8 mouse cellular contexts compared by ENCODE assay signal in genomic region chr9:57629118-57629874, GRCm38 (mm10). TPM values are rescaled to one million over a fixed set of nuclear protein-coding genes. Genes with fewer than 3 reads are reported as not detected.
DNase-seq lines count a peak whose midpoint lies in the region; ATAC-seq and TF ChIP-seq lines count a peak whose summit lies in the region.

No protein-coding gene starts in this region.

- no peaks in the 10 kb centered on the region for H3K9me3 ChIP-seq in ES-Bruce4 (replicated peaks; ENCODE audit: control insufficient read depth, insufficient read depth, low read length, poor library complexity, severe bottlenecking)
- no peaks in the 10 kb centered on the region for H3K9me3 ChIP-seq in forebrain, embryonic 14.5 days (replicated peaks; ENCODE audit: control insufficient read depth, low read length)
- H3K9me3 ChIP-seq in lung, embryonic 16.5 days (ENCODE audit: control insufficient read depth, low read length), result no peaks in the 10 kb centered on the region

- 74% methylated on average over 14 of the region's 14 CpGs for WGBS in forebrain, embryonic 14.5 days
- whole genome bisulfite sequencing in lung, embryonic 16.5 days, result 64% methylated on average over 14 of the region's 14 CpGs

- H3K36me3 ChIP-seq in ES-Bruce4 (ENCODE audit: control insufficient read depth, insufficient read depth, low read length, poor library complexity, severe bottlenecking), result peaks cover 3% of the 10 kb centered on the region; the same call in 1 of the 2 replicates
- peaks cover 77% of the 10 kb centered on the region for H3K36me3 ChIP-seq in forebrain, embryonic 14.5 days (ENCODE audit: control insufficient read depth, insufficient read depth, low read length)
- H3K36me3 ChIP-seq in lung, embryonic 16.5 days (ENCODE audit: control insufficient read depth, insufficient read depth, low read length), result peaks cover 43% of the 10 kb centered on the region

- TF ChIP-seq EP300 in ES-Bruce4 (IDR thresholded peaks at IDR 0.05; ENCODE audit: insufficient read depth, low read depth, low read length), result no peak

- no peak overlapping the region for H3K4me3 ChIP-seq in ES-Bruce4 (ENCODE audit: low read depth, low read length)
- H3K4me3 ChIP-seq in forebrain, embryonic 14.5 days (ENCODE audit: low read depth, low read length), result no peak overlapping the region
- H3K4me3 ChIP-seq in layer of hippocampus, adult 2 months, result no peak overlapping the region
- no peak overlapping the region for H3K4me3 ChIP-seq in lung, embryonic 16.5 days (ENCODE audit: low read length)

- H3K9ac ChIP-seq in ES-Bruce4 (ENCODE audit: low read depth, poor library complexity, severe bottlenecking), result no peak overlapping the region
- H3K9ac ChIP-seq in forebrain, embryonic 14.5 days (ENCODE audit: low read length), result no peak overlapping the region
- H3K9ac ChIP-seq in lung, embryonic 16.5 days (ENCODE audit: low read length), result no peak overlapping the region

- peak; percentile 73 for ATAC-seq in forebrain, embryonic 14.5 days
- peak; percentile 69 for ATAC-seq in lung, embryonic 16.5 days (ENCODE audit: low read depth)

- peak; percentile 75 for DNase-seq in cerebellum, adult 11 months
- DNase-seq in forebrain, embryonic 14.5 days (ENCODE audit: low spot score), result peak; percentile 82
- DNase-seq in heart, postnatal 36 days, result peak; percentile 85 to 89
- DNase-seq in layer of hippocampus, adult 2 months (ENCODE audit: low spot score in 2 of 2), result peak; percentile 76 to 89
- peak; percentile 74 for DNase-seq in ovary, postnatal 36 days (ENCODE audit: low spot score)
- DNase-seq in thymus, postnatal 14 days, result peak; percentile 79

- H3K4me1 ChIP-seq in ES-Bruce4 (ENCODE audit: control insufficient read depth, insufficient read depth, low read length), result no peaks in the 10 kb centered on the region
- H3K4me1 ChIP-seq in forebrain, embryonic 14.5 days (ENCODE audit: control insufficient read depth, insufficient read depth, low read length), result no peaks in the 10 kb centered on the region
- no peaks in the 10 kb centered on the region; the same call in 1 of the 2 replicates for H3K4me1 ChIP-seq in lung, embryonic 16.5 days (replicated peaks; ENCODE audit: control insufficient read depth, insufficient read depth, low read length)

- H3K4me2 ChIP-seq in forebrain, embryonic 14.5 days (ENCODE audit: low read length), result no peak overlapping the region
- H3K4me2 ChIP-seq in lung, embryonic 16.5 days (ENCODE audit: low read depth, low read length), result no peak overlapping the region

- H3K27me3 ChIP-seq in ES-Bruce4 (ENCODE audit: control insufficient read depth, insufficient read depth, low read length, poor library complexity, severe bottlenecking), result no peaks in the 10 kb centered on the region
- H3K27me3 ChIP-seq in forebrain, embryonic 14.5 days (replicated peaks; ENCODE audit: control insufficient read depth, insufficient read depth, low read length), result no peaks in the 10 kb centered on the region
- H3K27me3 ChIP-seq in lung, embryonic 16.5 days (ENCODE audit: control insufficient read depth, insufficient read depth, low read depth, low read length), result no peaks in the 10 kb centered on the region

- peak; percentile 97 for TF ChIP-seq CTCF in ES-Bruce4 (IDR thresholded peaks at IDR 0.05; ENCODE audit: low read depth, low read length)
- peak; percentile 98 for TF ChIP-seq CTCF in layer of hippocampus, adult 2 months (conservative IDR thresholded peaks at IDR 0.05)

- intact Hi-C loops in heart, postnatal 36 days (cut with DNase I), result loop anchor here (1.0 kb wide), 1 partner anchor 26 kb away; no protein-coding TSS in a partner anchor

- H3K27ac ChIP-seq in ES-Bruce4 (ENCODE audit: insufficient read depth, low read length), result no peak overlapping the region
- 0 out of 2 replicates have a peak overlapping the region, but pooled peaks have one; percentile 27 for H3K27ac ChIP-seq in forebrain, embryonic 14.5 days (ENCODE audit: low read depth, low read length)
- H3K27ac ChIP-seq in layer of hippocampus, adult 2 months, result no peak overlapping the region
- no peak overlapping the region for H3K27ac ChIP-seq in lung, embryonic 16.5 days (ENCODE audit: low read length)

- no peak for TF ChIP-seq POLR2A in ES-Bruce4 (IDR thresholded peaks at IDR 0.05; ENCODE audit: insufficient read depth, low read length)

RNA-seq across cellular contexts. Expression of gene Lman1l, which starts 8.7 kb away (rescaled TPM):
- polyA plus RNA-seq in ES-Bruce4 (2011; ENCODE audit: insufficient read depth, insufficient read length, low read depth, missing spikeins), result not detected in 2 replicates
- not detected in 2 replicates for polyA plus RNA-seq in forebrain, embryonic 14.5 days (2014; fragmentation: Nextera tagmentation; extraction: Ambion mirVana)
- not detected for total RNA-seq in heart, postnatal 36 days (2021)
- total RNA-seq in layer of hippocampus, adult 2 months (2021), result not detected
- polyA plus RNA-seq in lung, embryonic 16.5 days (2015; fragmentation: Nextera tagmentation; extraction: Ambion mirVana), result not detected in 2 replicates

RNA-seq across cellular contexts. Expression of gene Cplx3, which starts 23.2 kb away (rescaled TPM):
- not detected in 2 replicates for polyA plus RNA-seq in ES-Bruce4 (2011; ENCODE audit: insufficient read depth, insufficient read length, low read depth, missing spikeins)
- 0.34 and 0.36 TPM in 2 replicates for polyA plus RNA-seq in forebrain, embryonic 14.5 days (2014; fragmentation: Nextera tagmentation; extraction: Ambion mirVana)
- total RNA-seq in heart, postnatal 36 days (2021), result not detected
- total RNA-seq in layer of hippocampus, adult 2 months (2021), result 1 to 10 TPM; 3.7 to 5.9 TPM
- not detected in 2 replicates for polyA plus RNA-seq in lung, embryonic 16.5 days (2015; fragmentation: Nextera tagmentation; extraction: Ambion mirVana)

RNA-seq across cellular contexts. Expression of gene Csk, which starts 24.1 kb away (rescaled TPM):
- 30.7 and 35.5 TPM in 2 replicates for polyA plus RNA-seq in ES-Bruce4 (2011; ENCODE audit: insufficient read depth, insufficient read length, low read depth, missing spikeins)
- polyA plus RNA-seq in forebrain, embryonic 14.5 days (2014; fragmentation: Nextera tagmentation; extraction: Ambion mirVana), result 29.2 and 29.3 TPM in 2 replicates
- total RNA-seq in heart, postnatal 36 days (2021), result 10 to 100 TPM; 26.2 to 28.5 TPM
- total RNA-seq in layer of hippocampus, adult 2 months (2021), result 10 to 100 TPM; 34.7 to 37.5 TPM
- polyA plus RNA-seq in lung, embryonic 16.5 days (2015; fragmentation: Nextera tagmentation; extraction: Ambion mirVana), result 25.5 and 27.8 TPM in 2 replicates

RNA-seq across cellular contexts. Expression of gene Ulk3, which starts 40.0 kb away (rescaled TPM):
- polyA plus RNA-seq in ES-Bruce4 (2011; ENCODE audit: insufficient read depth, insufficient read length, low read depth, missing spikeins), result 10.1 TPM in 2 replicates
- polyA plus RNA-seq in forebrain, embryonic 14.5 days (2014; fragmentation: Nextera tagmentation; extraction: Ambion mirVana), result 5.2 and 10.8 TPM in 2 replicates
- total RNA-seq in heart, postnatal 36 days (2021), result 1 to 10 TPM; 7.1 to 8.2 TPM
- 10 to 100 TPM; 32.7 to 35.4 TPM for total RNA-seq in layer of hippocampus, adult 2 months (2021)
- 17.3 and 17.9 TPM in 2 replicates for polyA plus RNA-seq in lung, embryonic 16.5 days (2015; fragmentation: Nextera tagmentation; extraction: Ambion mirVana)

RNA-seq across cellular contexts. Expression of gene Cyp1a2, which starts 54.2 kb away (rescaled TPM):
- polyA plus RNA-seq in ES-Bruce4 (2011; ENCODE audit: insufficient read depth, insufficient read length, low read depth, missing spikeins), result 0.37 TPM in 1 of 2 replicates, not detected in the other
- not detected in 2 replicates for polyA plus RNA-seq in forebrain, embryonic 14.5 days (2014; fragmentation: Nextera tagmentation; extraction: Ambion mirVana)
- total RNA-seq in heart, postnatal 36 days (2021), result not detected
- total RNA-seq in layer of hippocampus, adult 2 months (2021), result not detected
- polyA plus RNA-seq in lung, embryonic 16.5 days (2015; fragmentation: Nextera tagmentation; extraction: Ambion mirVana), result not detected in 2 replicates
